Mouse (Mus musculus) liver, embryonic 12.5 days (tissue): ENCODE results near the gene Zfp541. TPM values are rescaled to one million over a fixed set of nuclear protein-coding genes. Genes with fewer than 3 reads are reported as not detected.

Experiments used
- ATAC-seq: fragments of 200-750 bp; cut with Nextera tagmentation; 2 replicates; pipeline ENCODE4 v1.8.0; 2017; ENCODE audit warnings: moderate number of reproducible peaks, mild to moderate bottlenecking, moderate library complexity
- H3K27ac ChIP-seq: fragments of 300-500 bp; sonication (generic); 2 replicates; pipeline ENCODE4 v1.5.1; 2016; ENCODE audit warnings: mild to moderate bottlenecking
- H3K27me3 ChIP-seq: fragments of 300-500 bp; sonication (generic); replicated peaks from 2 replicates; pipeline ENCODE4 v1.6.1; 2016; ENCODE audit warnings: mild to moderate bottlenecking, moderate library complexity
- H3K36me3 ChIP-seq: fragments of 300-500 bp; sonication (generic); 2 replicates; pipeline ENCODE4 v1.6.1; 2016; ENCODE audit warnings: mild to moderate bottlenecking, moderate library complexity
- H3K4me1 ChIP-seq: fragments of 300-500 bp; sonication (generic); 2 replicates; pipeline ENCODE4 v1.6.1; 2016
- H3K4me2 ChIP-seq: fragments of 300-500 bp; sonication (generic); 2 replicates; pipeline ENCODE4 v1.6.1; 2016; ENCODE audit warnings: mild to moderate bottlenecking, moderate library complexity
- H3K4me3 ChIP-seq: fragments of 300-500 bp; sonication (generic); 2 replicates; pipeline ENCODE4 v1.5.1; 2016; ENCODE audit warnings: mild to moderate bottlenecking, moderate library complexity
- H3K9ac ChIP-seq: fragments of 300-500 bp; sonication (generic); 2 replicates; pipeline ENCODE4 v1.6.1; 2016; ENCODE audit warnings: mild to moderate bottlenecking, moderate library complexity
- H3K9me3 ChIP-seq: fragments of 300-500 bp; sonication (generic); replicated peaks from 2 replicates; pipeline ENCODE4 v1.6.1; 2016; ENCODE audit warnings: mild to moderate bottlenecking, moderate library complexity
- WGBS: fragments of 180-500 bp; shearing (Covaris S2); methylation state at CpG from one replicate; pipeline ENCODE4 v1.1.7; 2016; ENCODE audit not compliant: insufficient replicate concordance; 5-methylcytosine and 5-hydroxymethylcytosine counted together
- polyA plus RNA-seq: library from polyadenylated mRNA; unstranded; fragments of >200 nt; fragmentation: Nextera tagmentation; extraction: Ambion mirVana; gene quantifications from 2 replicates; pipeline ENCODE4 v1.2.1, GENCODE M21; 2016

Gene Zfp541
- polyA plus RNA-seq, 1 experiment from 2014 or later = not detected

GRCm38 (mm10) chr7:16055665-16056064 is 5.9 kb upstream of the Zfp541 start:
- Histone ChIP-seq H3K4me3 (no peak overlapping the region), H3K4me2 (no peak overlapping the region), H3K36me3 (no peaks in the 10 kb centered on the region), H3K4me1 (peaks cover 25% of the 10 kb centered on the region), H3K27me3 (peaks cover 29% of the 10 kb centered on the region), H3K27ac (no peak overlapping the region), H3K9ac (no peak overlapping the region), H3K9me3 (no peaks in the 10 kb centered on the region)
- ATAC-seq = no peak
- 68% methylated on average over 6 of the region's 6 CpGs for WGBS

DNA sequence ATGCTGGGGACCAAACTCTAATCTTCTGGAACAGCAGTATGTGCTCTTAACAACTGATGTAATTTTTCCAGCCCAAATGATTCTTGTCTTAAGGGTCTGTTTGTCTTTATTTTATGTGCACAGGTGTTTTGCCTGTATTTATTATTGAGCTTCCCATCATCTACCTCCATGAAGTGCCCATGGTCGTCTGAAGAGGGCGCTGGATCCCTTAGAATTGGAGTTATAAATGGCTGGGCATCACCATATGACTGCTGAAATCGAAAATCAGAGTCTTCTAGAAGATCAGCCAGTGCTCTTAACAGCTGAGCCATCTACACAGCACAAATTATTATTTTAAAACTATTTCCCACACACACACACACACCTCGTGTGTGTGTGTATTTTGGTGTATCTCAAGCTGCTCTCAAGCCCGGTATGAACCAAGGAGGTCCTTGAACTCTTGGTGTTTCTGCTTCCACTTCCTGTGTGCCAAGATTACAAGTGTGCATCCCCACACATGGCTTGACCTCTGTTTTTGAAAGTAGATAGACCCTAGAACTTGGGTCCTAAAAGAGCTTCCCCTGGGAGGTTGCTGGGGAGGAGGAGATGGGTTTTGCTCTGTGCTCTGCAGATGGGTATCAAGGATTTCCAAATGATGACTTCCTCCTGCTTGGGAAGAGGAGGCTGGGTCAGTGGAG is 5.0 kb upstream of the Zfp541 start:
- WGBS = 18% methylated on average over 5 of the region's 5 CpGs
- Histone ChIP-seq H3K36me3 (no peaks in the 10 kb centered on the region), H3K27ac (no peak overlapping the region), H3K27me3 (peaks cover 38% of the 10 kb centered on the region), H3K4me1 (peaks cover 18% of the 10 kb centered on the region), H3K9ac (no peak overlapping the region), H3K4me3 (no peak overlapping the region), H3K9me3 (peaks cover 9% of the 10 kb centered on the region; the same call in 1 of the 2 replicates), H3K4me2 (no peak overlapping the region)
- ATAC-seq = no peak

DNA sequence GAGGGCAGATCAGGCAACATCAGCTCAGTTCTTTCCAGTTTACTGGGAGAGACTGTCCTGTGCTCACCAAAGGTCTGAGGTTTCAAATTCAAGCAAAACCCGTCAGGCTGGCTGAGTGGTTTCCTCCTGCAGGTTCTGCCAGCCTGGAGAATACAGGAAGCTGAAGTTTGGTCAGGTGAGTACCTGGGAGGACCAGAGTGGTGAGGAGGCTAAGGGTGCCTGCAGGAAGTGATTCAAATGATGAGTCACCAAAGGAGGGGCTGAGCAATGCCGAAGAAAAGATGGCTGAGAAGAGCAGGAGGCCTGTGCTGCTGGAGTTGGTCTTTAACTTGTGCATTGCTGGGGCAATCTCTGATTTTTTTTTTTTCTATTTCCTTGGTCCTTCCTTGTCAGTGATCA is 4.5 kb upstream of the Zfp541 start:
- Histone ChIP-seq H3K4me2 (no peak overlapping the region), H3K4me1 (peaks cover 16% of the 10 kb centered on the region), H3K36me3 (no peaks in the 10 kb centered on the region), H3K9me3 (peaks cover 12% of the 10 kb centered on the region; the same call in 1 of the 2 replicates), H3K27me3 (peaks cover 43% of the 10 kb centered on the region), H3K4me3 (no peak overlapping the region), H3K9ac (no peak overlapping the region), H3K27ac (no peak overlapping the region)
- 27% methylated on average over 2 of the region's 2 CpGs for WGBS
- ATAC-seq = no peak

DNA sequence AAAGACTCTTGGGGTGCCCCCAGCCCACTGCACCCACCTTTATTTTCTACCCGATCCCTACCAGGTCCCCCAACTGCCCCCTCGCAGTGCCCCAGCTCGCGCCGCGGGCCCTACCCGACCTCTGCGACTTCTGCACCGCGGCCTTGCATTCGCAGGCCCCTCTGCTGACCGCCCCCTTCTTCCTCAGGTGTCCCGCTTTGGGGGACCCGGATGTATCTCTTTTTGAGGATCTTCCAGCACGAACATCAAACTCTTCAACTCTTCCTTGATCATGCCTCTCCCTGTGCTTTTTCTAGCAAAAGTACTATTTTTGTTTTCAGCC is 446 bp downstream of the Zfp541 start:
- H3K4me3 ChIP-seq = no peak overlapping the region
- ATAC-seq = no peak
- peaks cover 52% of the 10 kb centered on the region for H3K27me3 ChIP-seq
- H3K9me3 ChIP-seq = peaks cover 12% of the 10 kb centered on the region; the same call in 1 of the 2 replicates
- WGBS = 60% methylated on average over 15 of the region's 15 CpGs
- H3K36me3 ChIP-seq = no peaks in the 10 kb centered on the region
- H3K27ac ChIP-seq = no peak overlapping the region
- H3K4me2 ChIP-seq = no peak overlapping the region
- no peak overlapping the region for H3K9ac ChIP-seq
- peaks cover 6% of the 10 kb centered on the region; the same call in 1 of the 2 replicates for H3K4me1 ChIP-seq

DNA sequence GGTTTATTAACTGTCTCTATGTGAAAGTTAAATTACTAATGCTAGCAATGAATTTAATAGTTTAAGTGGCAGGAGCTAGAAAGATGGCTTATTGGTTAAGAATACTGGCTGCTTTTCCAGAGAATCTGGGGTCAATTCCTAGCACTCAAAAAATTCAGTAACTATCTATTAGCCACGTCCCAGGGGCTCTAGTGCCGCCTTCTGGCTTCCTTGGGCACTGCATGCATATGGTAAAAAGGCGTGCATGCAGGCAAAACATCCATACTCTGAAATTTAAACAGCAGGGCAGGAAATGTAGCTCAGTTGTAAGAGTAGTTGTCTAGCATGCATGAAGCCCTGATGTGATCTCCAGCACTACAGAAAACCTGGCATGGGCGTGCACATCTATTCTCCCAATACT is 1.9 kb downstream of the Zfp541 start:
- 33% methylated on average over 4 of the region's 4 CpGs for WGBS
- no peak for ATAC-seq

GRCm38 (mm10) chr7:16070846-16071245 is 9.2 kb downstream of the Zfp541 start:
- no peak overlapping the region for H3K4me2 ChIP-seq
- H3K9me3 ChIP-seq = no peaks in the 10 kb centered on the region
- no peaks in the 10 kb centered on the region for H3K4me1 ChIP-seq
- no peaks in the 10 kb centered on the region for H3K36me3 ChIP-seq
- ATAC-seq = no peak
- no peaks in the 10 kb centered on the region for H3K27me3 ChIP-seq
- no peak overlapping the region for H3K27ac ChIP-seq
- H3K9ac ChIP-seq = no peak overlapping the region
- H3K4me3 ChIP-seq = no peak overlapping the region

More for the DNA sequence above, 1.9 kb downstream of the Zfp541 start:
- H3K9me3 ChIP-seq = peaks cover 12% of the 10 kb centered on the region; the same call in 1 of the 2 replicates
- H3K36me3 ChIP-seq = no peaks in the 10 kb centered on the region
- no peak overlapping the region for H3K4me2 ChIP-seq
- no peak overlapping the region for H3K4me3 ChIP-seq
- H3K9ac ChIP-seq = no peak overlapping the region
- H3K27me3 ChIP-seq = peaks cover 43% of the 10 kb centered on the region
- H3K27ac ChIP-seq = no peak overlapping the region
- peaks cover 6% of the 10 kb centered on the region; the same call in 1 of the 2 replicates for H3K4me1 ChIP-seq

- no peaks in the 10 kb centered on the region for H3K27me3 ChIP-seq
- no peak overlapping the region for H3K27ac ChIP-seq
- peak; percentile 68 for ATAC-seq
- H3K4me2 ChIP-seq = no peak overlapping the region
- no peak overlapping the region for H3K9ac ChIP-seq
- H3K4me1 ChIP-seq = no peaks in the 10 kb centered on the region
- no peaks in the 10 kb centered on the region for H3K36me3 ChIP-seq
- 52% methylated on average over 6 of the region's 6 CpGs for whole genome bisulfite sequencing
- no peak overlapping the region for H3K4me3 ChIP-seq
- no peaks in the 10 kb centered on the region for H3K9me3 ChIP-seq
Observed at GRCm38 (mm10) chr7:16071906-16072305, 10.3 kb downstream of the Zfp541 start.

DNA sequence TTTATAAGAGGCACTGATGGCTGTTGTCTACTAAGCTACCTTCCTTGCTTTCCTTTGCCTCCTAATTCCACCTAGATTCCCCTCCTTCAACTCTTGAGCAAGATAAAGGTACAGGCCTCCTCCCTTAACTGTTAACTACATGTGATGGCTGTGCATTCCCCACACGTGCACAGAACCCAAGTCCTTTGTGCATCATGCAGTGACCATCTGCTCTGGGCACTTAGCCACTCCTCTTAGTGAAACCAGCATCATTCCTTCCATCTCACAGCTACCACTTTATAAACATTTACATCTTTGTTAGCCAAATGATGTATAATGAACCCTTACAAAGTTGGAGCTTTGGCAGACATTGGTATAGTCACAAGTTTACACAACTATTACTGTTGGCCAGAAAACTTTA is 18.3 kb downstream of the Zfp541 start:
- no peaks in the 10 kb centered on the region for H3K36me3 ChIP-seq
- no peak overlapping the region for H3K9ac ChIP-seq
- H3K4me3 ChIP-seq = no peak overlapping the region
- no peak overlapping the region for H3K27ac ChIP-seq
- no peak overlapping the region for H3K4me2 ChIP-seq
- 51% methylated on average over 1 of the region's 1 CpGs for WGBS
- no peaks in the 10 kb centered on the region for H3K4me1 ChIP-seq
- H3K27me3 ChIP-seq = peaks cover 14% of the 10 kb centered on the region; the same call in 1 of the 2 replicates
- H3K9me3 ChIP-seq = no peaks in the 10 kb centered on the region
- ATAC-seq = no peak

- H3K27ac ChIP-seq = no peak overlapping the region
Observed at GRCm38 (mm10) chr7:16080581-16080980, 19.0 kb downstream of the Zfp541 start.

DNA sequence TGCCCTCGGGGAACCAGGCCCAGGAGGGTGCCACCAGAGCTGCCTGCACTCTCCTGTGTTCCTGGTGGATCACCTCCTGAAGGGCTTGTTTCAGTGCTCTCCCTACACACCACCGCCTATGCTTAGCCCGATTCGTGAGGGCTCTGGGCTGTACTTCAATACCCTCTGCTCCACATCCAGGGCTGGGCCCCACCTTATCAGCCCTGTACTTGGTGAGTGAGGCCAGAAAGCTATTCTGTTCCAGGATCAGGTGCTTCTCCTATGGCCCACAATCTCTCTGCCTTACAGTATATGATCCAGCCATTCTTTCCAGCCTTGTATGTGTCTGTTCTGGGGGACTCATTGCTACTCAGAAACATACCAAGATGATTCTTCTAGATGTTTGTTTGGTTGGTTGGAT is 21.7 kb downstream of the Zfp541 start:
- 45% methylated on average over 4 of the region's 4 CpGs for WGBS
- Histone ChIP-seq H3K9ac (no peak overlapping the region), H3K4me3 (no peak overlapping the region), H3K4me1 (no peaks in the 10 kb centered on the region), H3K27ac (no peak overlapping the region), H3K9me3 (no peaks in the 10 kb centered on the region), H3K27me3 (peaks cover 18% of the 10 kb centered on the region; the same call in 1 of the 2 replicates), H3K36me3 (no peaks in the 10 kb centered on the region), H3K4me2 (no peak overlapping the region)
- ATAC-seq = no peak

More at GRCm38 (mm10) chr7:16080581-16080980, 19.0 kb downstream of the Zfp541 start:
- Histone ChIP-seq H3K9me3 (no peaks in the 10 kb centered on the region), H3K27me3 (peaks cover 14% of the 10 kb centered on the region; the same call in 1 of the 2 replicates), H3K4me1 (no peaks in the 10 kb centered on the region), H3K4me3 (no peak overlapping the region), H3K36me3 (no peaks in the 10 kb centered on the region), H3K4me2 (no peak overlapping the region), H3K9ac (no peak overlapping the region)
- ATAC-seq = no peak
- WGBS = 52% methylated on average over 4 of the region's 4 CpGs

GRCm38 (mm10) chr7:16087587-16087986 is 26.0 kb downstream of the Zfp541 start:
- Histone ChIP-seq H3K9ac (no peak overlapping the region), H3K9me3 (no peaks in the 10 kb centered on the region), H3K36me3 (no peaks in the 10 kb centered on the region), H3K27ac (no peak overlapping the region), H3K27me3 (peaks cover 16% of the 10 kb centered on the region; the same call in 1 of the 2 replicates), H3K4me2 (no peak overlapping the region), H3K4me1 (no peaks in the 10 kb centered on the region), H3K4me3 (no peak overlapping the region)
- 66% methylated on average over 2 of the region's 2 CpGs for WGBS
- ATAC-seq = no peak

GRCm38 (mm10) chr7:16094592-16094991 is 33.0 kb downstream of the Zfp541 start:
- 56% methylated on average over 3 of the region's 3 CpGs for WGBS
- Histone ChIP-seq H3K27me3 (peaks cover 29% of the 10 kb centered on the region), H3K9me3 (no peaks in the 10 kb centered on the region), H3K9ac (no peak overlapping the region), H3K36me3 (no peaks in the 10 kb centered on the region), H3K27ac (no peak overlapping the region), H3K4me2 (no peak overlapping the region), H3K4me3 (no peak overlapping the region), H3K4me1 (peaks cover 12% of the 10 kb centered on the region)
- ATAC-seq = no peak
